Mouse (Mus musculus) c-Kit-positive CD71-positive TER-119-positive erythroid progenitor cells, embryonic 14.5 days (primary cell): ENCODE data around the gene Metrnl.

Experiments used
- DNase-seq: peaks from one replicate; pipeline ENCODE4 v3.0.0-alpha.2; 2013; ENCODE audit warnings: low spot score

Gene Metrnl

DNA sequence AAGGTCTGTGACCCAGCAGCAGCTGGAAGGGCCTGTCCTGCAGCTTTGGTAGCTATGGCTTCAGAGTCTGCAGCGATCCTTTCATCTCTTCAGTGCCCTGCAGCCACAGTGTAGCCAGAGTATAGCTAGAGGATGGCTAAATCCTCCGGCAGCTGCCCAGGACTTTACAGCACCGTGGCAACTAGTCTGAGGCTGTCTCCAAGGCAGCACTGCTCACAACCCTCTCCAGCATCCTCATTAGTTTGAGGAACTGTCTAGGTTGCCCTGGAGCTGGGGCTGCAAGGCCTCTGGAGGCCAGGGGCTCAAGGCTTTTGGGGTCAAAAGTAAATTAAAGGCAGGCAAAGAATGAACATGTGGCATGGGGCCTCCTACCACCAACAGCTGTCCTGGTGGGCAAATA lies 37.3 kb downstream of the Metrnl start:
- DNase-seq: no peak

- no peak for DNase-seq
Measured at GRCm38 (mm10) chr11:121740906-121741305, 39.6 kb downstream of the Metrnl start.

- no peak for DNase-seq
Measured at GRCm38 (mm10) chr11:121741433-121741832, 40.1 kb downstream of the Metrnl start.

- no peak for DNase-seq
Measured at GRCm38 (mm10) chr11:121743113-121743512, 41.8 kb downstream of the Metrnl start.

- no peak for DNase-seq
Measured at GRCm38 (mm10) chr11:121743915-121744628, 42.7 kb downstream of the Metrnl start.

DNA sequence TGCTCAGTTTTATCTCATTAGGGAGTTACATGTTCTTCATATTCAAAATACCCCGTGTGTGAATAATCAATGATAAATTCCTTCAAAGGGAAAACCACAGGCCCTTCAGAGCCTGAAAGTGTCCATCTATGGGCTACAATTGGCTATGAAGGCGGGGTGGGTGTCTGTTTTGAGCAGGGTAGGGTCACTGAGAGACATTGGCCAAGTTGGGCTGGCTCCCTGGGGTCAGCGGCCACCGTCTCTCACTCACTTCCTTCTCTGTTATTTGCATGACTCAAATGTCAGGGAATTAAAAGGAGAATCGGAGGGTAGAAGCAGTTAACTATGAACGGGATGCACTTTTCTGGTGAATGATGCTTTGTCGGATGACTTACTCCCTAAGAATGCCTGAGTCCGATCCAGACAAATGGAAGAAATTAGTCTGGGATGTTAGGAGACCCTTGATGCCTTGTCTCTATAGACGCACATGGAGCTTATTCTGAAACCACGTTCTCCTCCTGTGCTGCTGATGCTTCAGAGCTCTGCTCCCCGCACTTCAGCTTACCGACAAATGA lies 45.7 kb downstream of the Metrnl start:
- no peak for DNase-seq

DNA sequence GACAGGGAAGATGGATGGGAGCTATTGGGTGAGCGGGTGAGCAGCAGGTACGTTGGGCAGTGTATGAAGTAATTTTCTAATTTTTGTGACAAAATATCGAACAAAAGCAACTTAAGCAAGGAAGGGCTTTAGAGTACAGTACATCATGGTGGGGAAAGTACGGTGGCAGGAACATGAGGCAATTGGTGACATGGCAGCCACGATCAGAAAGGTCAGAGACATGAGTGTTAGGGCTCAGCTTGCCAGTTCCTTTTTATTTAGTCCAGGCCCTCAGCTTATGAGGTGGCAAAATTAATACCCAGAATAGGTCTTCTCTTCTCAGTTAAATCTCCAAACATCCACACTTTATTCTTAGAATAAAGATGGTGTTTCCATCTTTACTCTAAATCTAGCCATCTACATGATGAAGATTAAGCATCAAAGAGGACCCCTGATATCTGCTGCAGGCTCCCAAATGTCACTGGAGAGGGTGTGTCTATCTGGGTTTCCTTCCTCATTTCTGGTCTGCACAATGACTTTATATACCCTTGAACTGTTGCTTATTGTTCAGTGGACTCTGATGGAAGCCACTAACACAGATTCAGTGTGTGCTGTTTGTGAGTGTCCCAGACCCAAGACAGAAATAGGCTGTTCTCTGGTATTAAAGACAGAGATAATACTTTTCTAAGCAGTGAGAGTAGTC lies 46.8 kb downstream of the Metrnl start:
- DNase-seq: no peak
